Mouse (Mus musculus): ENCODE data around the gene Ube2a. TPM values are rescaled to one million over a fixed set of nuclear protein-coding genes. Genes with fewer than 3 reads are reported as not detected.

The Ube2a gene
- 35.8 and 39.2 TPM in 2 replicates for polyA plus RNA-seq (2012; rRNA removed; ENCODE audit: low replicate concordance)

GRCm38 (mm10) chrX:36873765-36874164 lies at the start of gene Ube2a, which contains the start of gene C330007P06Rik:
Ube2a (plus strand) TSS chrX:36873900.
C330007P06Rik (minus strand) TSS chrX:36874111.

GRCm38 (mm10) chrX:36902321-36903114 lies 28.8 kb downstream of the Ube2a start, which contains the start of gene Nkrf:
Nkrf (minus strand) TSS chrX:36902899.

Other genes starting within 250 kb of the Ube2a start
- gene Akap17b, start 228.5 kb upstream of the Ube2a start, polyA plus RNA-seq (2012; rRNA removed; ENCODE audit: low replicate concordance) = 0.43 and 0.69 TPM in 2 replicates
- gene Slc25a43, start 130.2 kb upstream of the Ube2a start, polyA plus RNA-seq (2012; rRNA removed; ENCODE audit: low replicate concordance) = 1.7 and 2.3 TPM in 2 replicates
- 466 and 632 TPM in 2 replicates for gene Slc25a5, start 78.2 kb upstream of the Ube2a start, polyA plus RNA-seq (2012; rRNA removed; ENCODE audit: low replicate concordance)
- gene C330007P06Rik, start 211 bp downstream of the Ube2a start, polyA plus RNA-seq (2012; rRNA removed; ENCODE audit: low replicate concordance) = 10.1 and 16.4 TPM in 2 replicates
- 0.31 and 1.1 TPM in 2 replicates for gene Nkrf, start 29.0 kb downstream of the Ube2a start, polyA plus RNA-seq (2012; rRNA removed; ENCODE audit: low replicate concordance)
- 13.2 and 29.8 TPM in 2 replicates for gene Sept6, start 117.9 kb downstream of the Ube2a start, polyA plus RNA-seq (2012; rRNA removed; ENCODE audit: low replicate concordance)
- not detected in 2 replicates for gene Sowahd, start 174.9 kb downstream of the Ube2a start, polyA plus RNA-seq (2012; rRNA removed; ENCODE audit: low replicate concordance)
- 42.2 and 119 TPM in 2 replicates for gene Rpl39, start 211.5 kb downstream of the Ube2a start, polyA plus RNA-seq (2012; rRNA removed; ENCODE audit: low replicate concordance)
- gene Upf3b, start 236.4 kb downstream of the Ube2a start, polyA plus RNA-seq (2012; rRNA removed; ENCODE audit: low replicate concordance) = 1.7 and 2.8 TPM in 2 replicates

Measured in mammary gland, adult 2 months (tissue).